Mouse (Mus musculus): ENCODE measurements at regions not wholly inside any gene's neighbourhood (a gene's known extent, or its start where the extent isn't known, plus 50 kb on each side); places are given as distances from the start of the nearest gene placed in this dataset.

DNA sequence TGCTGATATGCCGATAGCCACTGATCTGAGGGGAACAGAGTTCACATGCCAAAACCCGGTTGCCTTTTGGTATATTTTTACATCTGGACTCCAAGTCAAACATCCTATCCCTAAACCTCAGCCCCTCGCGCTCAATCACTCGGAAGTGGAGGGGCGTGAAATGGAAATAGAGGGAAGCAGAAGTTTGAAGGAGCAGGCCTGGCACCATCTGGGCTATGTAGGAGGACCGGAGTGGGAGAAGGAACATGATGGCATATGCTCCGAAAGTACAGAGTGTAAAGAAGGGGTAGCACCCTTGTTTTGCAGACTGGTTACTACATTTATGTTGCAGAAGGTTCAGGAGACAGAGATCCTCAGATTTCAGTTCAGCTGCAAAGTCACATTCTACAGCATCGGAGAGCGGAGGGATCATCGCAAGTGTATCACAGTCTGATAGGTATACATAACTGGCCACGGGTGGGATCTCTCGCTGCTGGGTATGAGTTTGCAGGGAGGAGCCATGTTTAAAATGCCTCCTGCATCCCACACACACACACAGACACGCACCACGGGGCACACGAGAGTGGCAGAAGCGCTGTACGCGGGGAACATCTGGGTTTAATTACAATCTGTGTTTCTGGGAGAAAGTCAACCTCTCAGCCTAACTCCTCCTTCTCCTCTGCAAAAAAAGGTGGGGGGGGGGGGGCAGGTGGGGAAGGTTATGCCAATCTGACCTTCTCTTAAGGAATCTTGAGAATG lies 107.2 kb upstream of the Atp2b1 start:
- in situ Hi-C loops (cut with MboI; ENCODE audit: low sequenced_read_pairs) = no loop called here

DNA sequence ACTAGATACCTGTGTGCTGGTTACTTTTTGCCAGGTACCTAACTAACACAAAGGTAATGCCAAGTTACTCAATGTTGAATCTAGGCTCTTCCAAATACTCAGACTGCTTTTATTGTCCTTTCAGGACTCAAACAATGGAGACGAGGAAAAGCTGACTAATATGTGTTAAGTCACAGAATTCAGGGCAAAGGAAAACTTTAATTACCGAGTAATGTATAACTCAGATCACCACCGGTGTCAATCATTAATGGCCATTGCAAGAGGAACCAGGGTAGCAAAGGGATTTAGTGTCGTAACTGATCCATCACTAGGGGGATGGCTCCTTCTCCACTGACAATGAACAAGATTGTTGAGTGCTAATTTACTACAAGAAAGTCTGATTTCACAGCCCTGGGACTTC lies 105.6 kb upstream of the Atp2b1 start:
- in situ Hi-C loops (cut with MboI; ENCODE audit: low sequenced_read_pairs) = no loop called here

DNA sequence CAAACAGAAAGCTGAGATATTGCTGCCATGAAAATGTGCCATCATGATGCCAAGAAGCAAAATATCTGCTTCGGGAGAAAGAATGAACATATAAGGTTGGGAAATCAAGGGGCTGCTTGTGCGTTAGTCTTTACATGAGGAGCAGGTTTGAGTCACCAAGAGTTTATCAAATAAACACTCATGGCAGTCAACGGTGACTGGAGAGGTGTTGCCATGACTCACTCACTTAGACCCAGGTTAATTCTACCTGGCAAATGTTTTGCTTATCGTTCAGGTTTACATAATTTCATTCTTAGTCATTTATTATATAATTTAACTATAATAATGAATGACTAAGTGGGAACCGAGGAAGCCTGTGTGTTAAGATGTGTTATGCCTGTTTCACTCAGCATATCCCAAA lies 85.2 kb upstream of the Atp2b1 start:
- in situ Hi-C loops (cut with MboI; ENCODE audit: low sequenced_read_pairs) = loop anchor here (25.0 kb wide), 1 partner anchor 258 kb away; no protein-coding TSS in a partner anchor

DNA sequence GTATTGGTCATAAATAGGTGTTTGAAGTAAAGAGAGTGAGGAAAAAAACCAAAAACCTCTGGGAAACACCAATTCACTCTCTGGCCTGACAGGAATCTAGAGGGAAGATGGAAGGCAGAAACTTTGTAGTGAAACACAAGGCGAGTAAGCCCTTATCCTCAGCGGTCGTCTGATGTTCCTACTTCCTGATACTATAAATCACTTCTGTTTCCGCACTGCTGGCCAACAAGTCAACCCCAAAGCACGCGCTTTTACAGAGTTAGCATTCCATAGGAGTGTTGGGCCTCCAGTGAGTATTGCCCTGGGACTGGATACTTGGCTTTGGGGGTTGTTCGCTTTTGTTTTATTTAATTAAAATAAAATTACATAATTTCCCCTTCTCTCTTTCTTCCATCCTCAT lies 82.7 kb upstream of the Atp2b1 start:
- in situ Hi-C loops (cut with MboI; ENCODE audit: low sequenced_read_pairs) = loop anchor here (25.0 kb wide), 1 partner anchor 256 kb away; no protein-coding TSS in a partner anchor

DNA sequence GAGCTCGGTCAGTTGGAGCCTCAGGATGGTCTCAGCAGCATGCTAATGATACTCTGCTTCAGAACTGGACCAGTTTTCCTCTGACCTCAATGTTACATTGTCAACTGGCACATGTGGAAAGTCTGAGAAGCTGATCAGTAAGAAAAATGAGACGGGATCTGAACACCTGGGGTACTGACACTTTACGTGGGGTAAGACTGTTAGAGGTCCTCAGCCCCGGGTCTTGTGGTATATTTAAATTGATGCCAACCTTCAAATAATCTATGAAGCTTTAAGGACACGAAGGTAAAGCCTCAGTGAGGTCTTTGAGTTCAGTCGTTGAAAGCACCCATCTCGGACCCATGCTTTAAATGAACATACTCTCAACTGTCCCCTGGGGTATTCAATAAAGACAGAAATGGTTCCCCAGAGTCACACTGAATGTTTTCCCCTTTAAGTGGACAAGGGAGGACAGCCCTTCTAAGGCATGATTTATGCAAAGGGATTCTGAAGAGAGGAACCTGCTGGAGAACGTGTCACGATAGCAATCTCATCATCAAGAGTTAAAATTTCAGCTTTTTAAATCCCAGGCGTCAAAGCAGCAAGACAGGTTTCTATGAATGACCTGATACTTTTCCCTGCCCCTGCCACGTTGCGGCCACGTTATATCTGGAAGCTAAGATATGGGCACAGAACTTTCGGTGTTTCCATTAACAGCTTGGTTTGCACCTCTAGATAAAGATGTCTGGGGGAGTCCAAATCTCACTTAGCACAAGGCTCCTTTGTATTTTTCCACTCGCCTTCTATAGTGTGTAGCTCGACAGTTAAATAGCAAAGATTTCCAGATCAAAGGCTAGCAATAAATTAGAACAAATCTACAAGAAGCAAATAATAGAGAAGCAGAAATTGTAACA lies 76.7 kb upstream of the Atp2b1 start:
- in situ Hi-C loops (cut with MboI; ENCODE audit: low sequenced_read_pairs) = loop anchor here (25.0 kb wide), 1 partner anchor 250 kb away; no protein-coding TSS in a partner anchor

DNA sequence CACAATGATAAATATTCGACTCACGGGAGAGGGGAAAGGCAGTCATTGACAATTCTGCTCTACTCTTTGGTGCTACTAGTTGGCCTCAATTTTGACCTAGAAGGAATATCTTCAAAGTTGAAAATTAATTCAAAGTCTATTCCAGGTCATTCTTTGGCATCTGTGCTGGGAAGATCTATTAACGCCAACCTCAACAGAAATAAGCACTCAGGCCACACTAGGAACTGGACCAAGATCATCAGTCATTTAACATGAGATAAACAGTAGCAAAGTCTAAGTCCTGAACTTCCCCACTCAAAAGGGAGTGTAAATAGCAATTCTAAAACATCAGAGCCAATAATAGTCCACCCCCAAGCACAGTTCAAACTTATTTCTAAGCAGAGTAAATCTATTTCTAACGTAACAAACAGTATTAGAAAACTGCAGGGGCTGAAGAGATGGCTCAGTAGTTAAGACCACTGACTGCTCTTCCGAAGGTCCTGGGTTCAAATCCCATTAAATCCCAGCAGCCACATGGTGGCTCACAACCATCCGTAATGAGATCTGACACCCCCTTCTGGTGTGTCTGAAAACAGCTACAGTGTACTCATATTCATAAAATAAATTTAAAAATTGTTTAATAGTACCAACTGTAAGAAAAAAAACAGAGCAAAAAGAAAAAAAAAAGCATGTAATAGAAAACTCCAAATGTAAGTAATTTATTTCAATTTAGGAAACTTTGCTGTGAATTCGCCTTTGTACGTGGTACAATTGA lies 75.1 kb upstream of the Atp2b1 start:
- in situ Hi-C loops (cut with MboI; ENCODE audit: low sequenced_read_pairs) = loop anchor here (25.0 kb wide), 1 partner anchor 248 kb away; no protein-coding TSS in a partner anchor

DNA sequence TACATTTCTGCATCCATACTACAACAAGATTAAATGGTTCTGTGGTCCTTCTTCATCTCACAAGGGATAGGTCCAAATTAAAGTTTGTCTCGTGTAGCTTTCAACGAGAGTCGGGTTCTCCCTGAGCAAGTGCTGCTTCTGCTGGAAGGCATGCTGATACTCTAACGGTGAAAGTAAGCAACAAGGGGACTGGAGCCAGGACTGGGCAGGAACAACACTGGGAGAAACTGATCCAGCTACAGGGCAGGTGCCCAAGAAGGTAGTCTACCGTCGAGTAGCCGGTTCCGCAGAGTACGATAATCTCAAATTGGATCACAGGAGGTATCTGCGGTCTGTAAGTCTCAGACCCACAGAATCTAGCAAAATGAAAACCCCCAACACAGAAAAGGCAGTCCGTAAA lies 74.2 kb upstream of the Atp2b1 start:
- in situ Hi-C loops (cut with MboI; ENCODE audit: low sequenced_read_pairs) = loop anchor here (25.0 kb wide), 1 partner anchor 247 kb away; no protein-coding TSS in a partner anchor

DNA sequence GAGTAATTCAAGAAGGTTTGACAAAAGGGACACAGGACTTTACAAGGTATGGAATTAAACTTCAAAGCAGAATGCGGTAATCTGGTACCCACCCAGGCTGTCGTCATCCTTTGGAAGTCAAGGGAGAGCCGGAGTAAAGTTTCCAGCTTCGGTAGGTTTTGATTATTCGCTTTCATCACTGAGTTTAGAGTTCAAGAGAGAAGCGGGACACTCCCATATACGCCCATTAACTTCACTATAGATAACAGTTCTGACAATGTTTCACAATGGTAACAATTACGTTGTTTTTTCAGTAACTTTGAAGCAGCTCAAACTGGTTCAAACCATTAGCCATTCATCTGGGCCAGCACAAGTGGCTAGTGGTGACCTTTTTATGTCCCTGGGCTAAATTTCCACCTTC lies 73.8 kb upstream of the Atp2b1 start:
- in situ Hi-C loops (cut with MboI; ENCODE audit: low sequenced_read_pairs) = loop anchor here (25.0 kb wide), 1 partner anchor 247 kb away; no protein-coding TSS in a partner anchor

DNA sequence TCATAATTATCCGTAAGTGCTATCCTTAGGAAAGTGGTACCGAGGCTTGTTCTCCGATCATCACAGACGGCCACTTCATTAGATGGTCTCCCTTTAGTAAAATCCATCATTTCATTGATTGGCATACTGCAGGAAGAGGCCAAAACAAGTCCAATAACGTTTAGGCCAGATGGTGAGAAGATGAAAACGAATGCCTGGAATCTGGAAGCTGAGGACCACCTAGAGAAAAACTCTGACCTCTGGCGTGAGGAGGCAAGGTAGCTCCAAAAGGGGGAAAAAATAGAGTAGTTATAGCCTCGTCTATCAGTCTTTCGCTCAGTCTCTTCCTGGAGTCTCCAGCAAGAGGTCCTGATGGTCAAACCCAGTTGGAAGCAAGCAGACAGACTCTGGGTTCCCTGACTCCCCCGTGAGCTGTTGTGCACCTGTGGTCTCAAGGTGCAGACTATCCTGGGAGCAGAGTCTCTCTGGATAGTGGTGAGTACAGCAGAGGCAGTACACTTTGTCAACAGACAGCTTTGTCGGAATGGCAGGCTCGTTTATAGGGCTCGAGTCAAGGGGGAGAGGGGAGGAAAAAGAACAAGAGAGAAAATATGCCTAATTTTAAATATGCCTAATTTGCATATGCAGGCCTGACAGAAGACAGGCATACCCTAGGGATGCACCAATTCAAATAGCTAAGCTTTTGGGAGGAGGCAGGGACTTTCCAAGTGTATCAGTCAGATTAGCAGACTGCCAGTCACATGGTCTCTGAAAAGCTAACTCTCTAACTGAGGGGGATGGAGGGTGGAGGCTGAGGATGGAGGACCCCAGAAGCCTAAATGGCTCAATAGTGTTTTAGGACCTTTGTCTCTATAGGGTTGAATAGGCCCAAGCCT lies 73.0 kb upstream of the Atp2b1 start:
- in situ Hi-C loops (cut with MboI; ENCODE audit: low sequenced_read_pairs) = loop anchor here (25.0 kb wide), 1 partner anchor 246 kb away; no protein-coding TSS in a partner anchor

DNA sequence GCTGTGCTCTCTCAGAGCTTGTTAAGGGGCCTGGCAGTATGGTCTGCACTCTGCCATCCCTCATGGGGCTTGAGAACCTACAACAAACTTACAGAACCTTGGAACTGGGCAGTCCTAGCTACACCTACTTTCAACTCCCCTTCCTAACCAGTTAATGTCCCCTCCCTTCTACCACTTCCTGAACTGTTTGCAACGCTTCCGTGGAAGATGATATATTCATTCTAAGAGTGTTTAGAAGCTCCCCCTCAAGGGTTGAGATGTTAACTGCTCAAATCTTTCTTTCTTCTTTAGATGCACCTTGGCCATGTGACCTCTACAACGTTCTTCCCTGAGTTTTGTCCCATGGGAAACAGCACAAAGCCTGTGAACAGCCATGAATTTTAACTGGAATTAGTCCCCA lies 72.3 kb upstream of the Atp2b1 start:
- in situ Hi-C loops (cut with MboI; ENCODE audit: low sequenced_read_pairs) = loop anchor here (25.0 kb wide), 1 partner anchor 245 kb away; no protein-coding TSS in a partner anchor

DNA sequence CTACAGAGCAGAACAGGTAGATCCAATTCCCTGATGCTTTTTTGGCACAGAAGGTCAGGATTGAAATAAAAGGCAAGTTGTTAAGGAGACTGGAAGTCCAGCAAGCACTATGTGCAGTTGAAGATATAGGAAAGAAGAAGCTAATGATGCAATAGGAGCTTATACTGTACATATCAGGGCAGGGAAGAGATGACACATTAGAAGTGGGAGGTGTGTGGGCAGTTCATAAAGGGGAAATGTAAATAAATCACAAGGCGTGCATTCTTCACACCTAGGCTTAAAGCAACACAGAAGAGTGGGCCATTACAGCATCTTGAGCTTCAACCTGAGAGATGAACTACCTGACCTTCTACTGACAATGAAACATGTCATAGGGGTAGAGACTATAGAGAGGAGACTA lies 71.5 kb upstream of the Atp2b1 start:
- in situ Hi-C loops (cut with MboI; ENCODE audit: low sequenced_read_pairs) = loop anchor here (25.0 kb wide), 1 partner anchor 245 kb away; no protein-coding TSS in a partner anchor

DNA sequence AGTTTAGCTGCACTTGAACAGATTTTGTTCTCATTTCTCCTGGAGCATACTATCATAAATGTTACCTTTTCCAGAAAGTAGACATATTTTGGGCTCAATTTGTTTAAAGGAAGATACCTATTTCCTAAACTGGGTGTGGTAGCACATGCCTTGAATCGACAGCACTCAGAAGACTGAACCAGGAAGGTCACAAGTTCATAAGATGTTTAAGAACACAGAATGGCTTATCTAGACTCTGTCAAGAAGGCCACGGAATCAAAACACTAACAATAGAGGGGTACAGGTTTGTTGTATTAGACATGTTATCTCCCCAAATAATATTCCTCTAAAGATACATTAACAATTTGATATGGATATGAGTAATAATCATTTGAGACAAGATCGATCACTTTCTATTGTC lies 64.4 kb upstream of the Atp2b1 start:
- in situ Hi-C loops (cut with MboI; ENCODE audit: low sequenced_read_pairs) = loop anchor here (25.0 kb wide), 1 partner anchor 237 kb away; no protein-coding TSS in a partner anchor

DNA sequence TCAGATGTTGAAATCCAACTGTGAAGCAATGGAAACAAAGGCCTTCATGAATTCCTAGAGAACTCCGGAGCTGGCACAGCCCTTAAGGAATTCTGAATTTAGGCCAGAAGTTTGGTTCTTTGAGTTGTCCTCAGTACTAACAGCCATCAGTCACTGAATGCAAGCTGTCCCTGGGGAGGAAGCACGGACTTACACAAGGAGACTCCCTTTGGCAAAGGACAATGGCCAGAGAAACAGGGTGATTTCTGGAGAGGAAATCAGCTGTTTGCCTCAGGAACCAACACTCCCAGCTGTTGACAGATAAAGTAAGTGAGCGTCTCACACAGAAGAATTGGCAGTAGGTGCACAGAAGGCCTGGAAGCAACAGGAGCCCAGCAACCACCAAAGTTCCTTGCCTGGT lies 56.8 kb upstream of the Atp2b1 start:
- in situ Hi-C loops (cut with MboI; ENCODE audit: low sequenced_read_pairs) = no loop called here

DNA sequence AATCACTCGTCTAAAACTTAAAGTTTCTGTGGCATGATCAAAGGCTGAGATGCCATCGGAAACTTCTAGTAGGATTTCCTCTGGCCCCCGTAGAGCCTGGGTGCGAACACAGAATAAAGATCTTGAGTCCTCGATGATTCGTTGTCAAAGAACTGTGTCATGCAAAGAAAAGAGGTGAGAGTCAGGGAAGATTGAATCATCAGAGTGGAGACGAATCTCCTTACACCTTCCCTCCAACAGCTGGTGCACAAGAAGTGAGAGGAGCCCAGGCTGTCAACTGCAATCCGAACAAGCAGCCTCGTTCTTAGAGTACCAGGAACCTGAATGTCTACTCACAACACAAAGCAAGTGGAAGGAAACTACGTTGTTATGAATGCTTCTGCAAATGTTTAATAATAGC lies 52.7 kb upstream of the Atp2b1 start:
- in situ Hi-C loops (cut with MboI; ENCODE audit: low sequenced_read_pairs) = no loop called here

DNA sequence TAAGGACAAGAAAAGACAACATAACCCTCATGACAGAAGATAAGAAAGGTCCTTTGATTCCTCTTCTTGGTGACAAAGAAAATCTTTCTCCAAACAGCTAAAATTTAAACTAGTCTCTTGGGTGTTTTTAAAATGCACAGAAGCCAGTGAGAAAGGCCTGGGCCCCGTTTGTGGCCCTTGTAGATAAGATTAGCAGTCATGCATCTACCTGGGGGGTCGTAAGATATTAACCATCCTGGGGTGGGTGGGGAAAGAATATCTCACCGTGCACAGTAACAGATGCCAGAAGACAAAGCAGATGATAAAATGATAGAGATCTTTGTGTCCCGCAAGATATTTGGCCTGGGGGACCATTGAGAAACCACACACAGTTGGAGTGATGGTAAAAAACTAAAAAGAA lies 51.5 kb upstream of the Atp2b1 start:
- in situ Hi-C loops (cut with MboI; ENCODE audit: low sequenced_read_pairs) = no loop called here

DNA sequence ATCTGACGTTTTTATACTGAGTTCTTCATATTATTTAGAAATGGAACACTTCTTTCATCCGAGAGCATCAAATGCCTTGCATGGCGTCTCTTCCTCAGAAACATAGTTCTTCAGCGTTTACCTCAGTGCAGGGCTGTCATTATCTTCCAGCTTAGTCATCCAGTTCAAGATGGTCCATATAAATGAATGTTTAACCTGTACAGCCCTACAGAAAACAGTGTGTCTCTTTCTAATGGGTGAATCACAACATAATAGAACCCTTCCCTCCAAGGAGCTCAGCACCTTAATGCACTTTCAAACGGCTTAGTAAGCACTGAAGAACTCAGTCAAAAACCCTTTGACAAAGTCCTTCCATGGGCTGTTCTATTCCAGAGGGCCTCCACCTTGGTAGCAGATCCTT lies 49.8 kb upstream of the Atp2b1 start:
- in situ Hi-C loops (cut with MboI; ENCODE audit: low sequenced_read_pairs) = no loop called here
